Mouse (Mus musculus) erythroblast, adult 5-6 weeks (primary cell): ENCODE measurements around the gene Scgb2b11. TPM values are rescaled to one million over a fixed set of nuclear protein-coding genes. Genes with fewer than 3 reads are reported as not detected.
"Not testable (repeated sequence)": the region's sequence is repeated elsewhere in the genome, so short reads cannot be mapped to it uniquely, and the experiment has no call there.

Source experiments
- ATAC-seq: replicated peaks from 2 replicates; pipeline ENCODE4 v1.8.0; 2016; ENCODE audit warnings: moderate number of reproducible peaks, mild to moderate bottlenecking, moderate TSS enrichment, inconsistent platforms; ENCODE audit not compliant: poor library complexity, low FRiP score, severe bottlenecking
- total RNA-seq, 2 experiments: library from RNA; stranded (forward) in 1 of 2; stranded (reverse) in 1 of 2; fragments of 150-400 nt in 1 of 2; fragments of 200-764, 138-1000 nt in 1 of 2; gene quantifications; 2 replicates each; pipeline versions ENCODE4 v1.2.3 to v1.2.4; 2015 to 2017; ENCODE audit warnings: low replicate concordance in 2 of 2

Scgb2b11 gene
- total RNA-seq (2015; ENCODE audit: low replicate concordance) (not detected in 2 replicates), total RNA-seq (2017; ENCODE audit: low replicate concordance) (not detected in 2 replicates)

- ATAC-seq, result not testable (repeated sequence)
Observed at GRCm38 (mm10) chr7:32211045-32211444, at the start of gene Scgb2b11. TSS of gene Scgb2b11 (minus strand) at chr7:32211145.

GRCm38 (mm10) chr7:32222540-32222939 lies 11.6 kb upstream of the Scgb2b11 start, which contains the start of gene Scgb1b11:
TSS of gene Scgb1b11 (plus strand) at chr7:32222840.
- not testable (repeated sequence) for ATAC-seq

Other genes with a start within 250 kb of the Scgb2b11 start
- gene Scgb1b10, start 110.3 kb downstream of the Scgb2b11 start, total RNA-seq (2015; ENCODE audit: low replicate concordance), result not detected in 2 replicates
- gene Scgb1b10, start 110.3 kb downstream of the Scgb2b11 start, total RNA-seq (2017; ENCODE audit: low replicate concordance), result not detected in 2 replicates
- gene Scgb1b11, start 11.7 kb upstream of the Scgb2b11 start, total RNA-seq (2015; ENCODE audit: low replicate concordance), result not detected in 2 replicates
- gene Scgb1b11, start 11.7 kb upstream of the Scgb2b11 start, total RNA-seq (2017; ENCODE audit: low replicate concordance), result not detected in 2 replicates
- not detected in 2 replicates for gene Scgb2b12, start 116.1 kb upstream of the Scgb2b11 start, total RNA-seq (2015; ENCODE audit: low replicate concordance)
- not detected in 2 replicates for gene Scgb2b12, start 116.1 kb upstream of the Scgb2b11 start, total RNA-seq (2017; ENCODE audit: low replicate concordance)
- not detected in 2 replicates for gene Scgb1b12, start 123.0 kb upstream of the Scgb2b11 start, total RNA-seq (2015; ENCODE audit: low replicate concordance)
- not detected in 2 replicates for gene Scgb1b12, start 123.0 kb upstream of the Scgb2b11 start, total RNA-seq (2017; ENCODE audit: low replicate concordance)
- gene Scgb1b29, start 230.4 kb upstream of the Scgb2b11 start, total RNA-seq (2015; ENCODE audit: low replicate concordance), result not detected in 2 replicates
- not detected in 2 replicates for gene Scgb1b29, start 230.4 kb upstream of the Scgb2b11 start, total RNA-seq (2017; ENCODE audit: low replicate concordance)